Mouse (Mus musculus) left cerebral cortex, adult 18-20 months (tissue): ENCODE results near the gene Ccser1. TPM values are rescaled to one million over a fixed set of nuclear protein-coding genes. Genes with fewer than 3 reads are reported as not detected.
"Not testable (repeated sequence)": the region's sequence is repeated elsewhere in the genome, so short reads cannot be mapped to it uniquely, and the experiment has no call there.

ENCODE experiments used
- DNase-seq, 2 experiments: peaks; one replicate each; pipeline ENCODE4 v3.0.0; 2021 to 2022; ENCODE audit warnings: low spot score in 2 of 2, mixed read lengths in 1 of 2
- total RNA-seq, 2 experiments: library from RNA; stranded (reverse); gene quantifications; 2 replicates each; pipeline ENCODE4 v1.2.3; 2021

Ccser1 gene
- total RNA-seq, 2 experiments from 2014 or later = 29.7 to 30.9 TPM

DNA sequence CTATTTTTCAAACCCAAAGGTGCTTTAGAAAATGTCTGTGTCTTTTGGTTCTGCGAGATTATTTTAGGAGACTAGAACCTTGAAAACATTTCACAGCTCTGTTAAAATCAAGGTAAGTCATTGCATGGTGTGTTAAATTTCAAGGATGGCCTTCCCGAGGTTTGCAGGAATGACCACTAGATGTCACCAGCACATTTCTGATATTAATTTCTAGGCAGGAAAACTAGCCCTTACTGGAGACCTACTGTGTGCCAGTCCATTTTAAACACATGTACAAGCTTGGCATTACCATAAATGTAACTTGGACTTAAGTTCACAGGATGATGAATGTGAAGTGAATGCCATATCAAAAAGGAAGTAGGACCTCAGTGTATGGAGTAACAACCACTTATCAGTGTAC, 798.3 kb downstream of the Ccser1 start:
- DNase-seq = peak in 1 of 2 experiments; percentile 7

- no peak for DNase-seq
These were observed 834.2 kb downstream of the Ccser1 start for GRCm38 (mm10) chr6:62014374-62014773.

GRCm38 (mm10) chr6:62044454-62044853, 864.3 kb downstream of the Ccser1 start:
- DNase-seq = no peak

DNA sequence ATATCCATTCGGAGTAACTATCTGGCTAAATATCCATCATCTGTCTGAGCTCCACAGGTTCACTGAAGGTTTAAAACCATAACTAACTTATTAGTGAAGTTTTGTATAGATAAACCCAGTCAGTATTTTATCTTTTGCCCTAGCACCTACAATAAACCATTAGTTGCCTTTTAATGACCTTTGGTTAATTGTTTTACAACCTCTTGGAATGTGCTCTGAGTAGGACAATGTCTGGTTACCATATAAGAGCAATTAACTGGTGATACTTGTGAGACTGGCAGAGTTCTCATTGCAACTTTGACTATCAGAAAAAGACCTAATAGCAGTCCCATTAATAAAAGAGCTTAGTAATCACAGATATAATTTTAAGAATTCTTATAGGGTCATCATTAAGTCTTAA, 864.9 kb downstream of the Ccser1 start:
- not testable (repeated sequence) for DNase-seq

- no peak for DNase-seq
These were observed 875.2 kb downstream of the Ccser1 start for GRCm38 (mm10) chr6:62055276-62055675.

- DNase-seq = no peak
These were observed 886.4 kb downstream of the Ccser1 start for GRCm38 (mm10) chr6:62066363-62067023.

GRCm38 (mm10) chr6:62067024-62067380, 886.9 kb downstream of the Ccser1 start:
- DNase-seq = no peak

DNA sequence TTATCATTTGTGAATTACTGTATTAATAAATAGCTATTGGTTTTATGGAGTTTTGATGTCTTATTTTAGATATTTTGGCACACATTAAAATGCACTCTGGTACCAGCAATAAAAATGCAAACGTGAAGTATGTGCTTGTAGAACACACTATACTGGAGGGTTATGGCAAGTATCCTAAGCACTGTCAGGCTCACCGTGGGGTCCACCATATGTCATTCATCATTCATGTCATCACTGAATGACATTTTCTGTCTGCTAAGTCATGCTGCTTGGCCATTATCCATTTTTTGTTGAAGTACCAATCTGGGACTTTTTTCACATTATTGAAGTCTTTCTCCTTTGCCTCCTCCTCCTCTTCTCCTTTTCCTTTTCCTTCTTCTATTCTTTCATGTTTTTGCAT, 925.3 kb downstream of the Ccser1 start:
- DNase-seq = no peak

DNA sequence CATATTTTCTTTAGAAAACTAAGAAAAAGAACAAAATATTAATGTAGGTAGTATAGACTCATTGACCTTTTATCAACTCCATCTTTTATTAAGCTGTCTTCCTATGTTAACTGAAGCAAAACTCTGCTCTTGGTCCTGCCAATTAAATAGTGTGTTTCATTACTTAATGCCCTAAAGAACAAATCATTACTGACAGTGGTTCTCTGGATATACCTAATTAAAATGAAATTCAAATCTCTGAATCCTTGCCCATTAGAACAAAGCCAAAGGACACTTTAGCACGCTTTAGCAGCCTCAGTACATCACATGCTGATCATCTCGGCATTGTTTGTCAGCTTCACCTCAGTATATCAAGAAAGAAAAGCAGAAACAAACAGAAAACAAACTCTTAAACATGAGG, 952.4 kb downstream of the Ccser1 start:
- no peak for DNase-seq

DNA sequence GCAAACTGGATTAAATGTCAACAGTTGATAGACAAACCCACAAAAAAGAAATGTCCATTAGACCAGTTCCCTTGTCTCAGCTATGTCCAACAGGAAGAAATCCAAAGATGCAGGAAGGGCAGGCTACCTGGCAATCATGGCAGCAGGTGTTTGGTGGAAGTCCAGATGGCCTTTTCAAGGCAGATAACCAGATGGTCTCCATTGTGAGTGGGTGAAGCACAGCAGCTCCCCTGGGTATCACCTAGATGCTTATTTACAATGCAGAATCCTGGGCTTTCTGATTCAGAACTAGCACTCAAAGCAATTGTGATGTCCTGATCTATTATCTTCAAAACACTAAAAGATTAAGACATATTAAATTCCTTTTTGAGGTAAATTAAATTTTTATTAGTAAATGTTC, 980.2 kb downstream of the Ccser1 start:
- no peak for DNase-seq

DNA sequence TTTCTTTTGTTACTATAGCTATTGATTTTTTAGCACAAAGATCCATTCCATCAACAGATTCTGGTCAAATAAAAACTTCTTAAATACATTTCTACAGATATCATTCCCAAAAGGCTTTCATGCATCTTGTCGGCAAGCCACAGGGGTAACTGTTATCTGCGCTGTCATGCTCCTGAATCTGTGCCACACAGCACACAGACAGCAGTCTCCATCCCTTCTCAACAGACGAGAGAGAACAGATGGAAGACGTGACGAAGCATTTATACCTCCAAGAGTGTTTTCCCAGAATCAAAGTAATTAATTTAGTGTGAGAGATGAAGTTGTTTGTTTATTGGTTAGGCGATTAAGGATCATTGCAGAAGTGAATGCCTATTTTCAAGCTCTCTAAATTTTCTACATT, 982.5 kb downstream of the Ccser1 start:
- DNase-seq = peak in 1 of 2 experiments; percentile 13

GRCm38 (mm10) chr6:62163826-62164225, 983.7 kb downstream of the Ccser1 start:
- no peak for DNase-seq

- DNase-seq = peak; percentile 3 to 17
These were observed 1016.5 kb downstream of the Ccser1 start for GRCm38 (mm10) chr6:62196496-62197188.

DNA sequence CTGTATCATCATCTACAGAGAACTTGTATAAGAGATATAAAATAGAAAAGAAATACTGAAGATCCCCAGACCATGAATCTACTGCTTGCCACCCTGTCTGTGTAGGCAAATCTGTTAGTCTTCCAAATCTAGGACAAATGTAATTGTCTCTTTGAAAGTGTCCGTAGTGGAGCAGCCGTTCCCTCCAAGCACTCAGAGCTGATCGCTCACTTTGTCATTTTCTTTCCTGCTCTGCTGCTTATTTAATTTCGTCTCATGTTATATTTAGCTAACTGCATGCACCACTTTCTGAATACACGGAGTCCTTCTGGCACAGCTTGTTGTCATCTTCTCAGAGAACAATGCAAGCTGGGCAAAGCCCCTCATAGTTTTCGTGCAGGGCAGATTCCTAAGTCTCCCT, 1018.6 kb downstream of the Ccser1 start:
- peak in 1 of 2 experiments; percentile 25 for DNase-seq

- DNase-seq = no peak
These were observed 1024.9 kb downstream of the Ccser1 start for GRCm38 (mm10) chr6:62205013-62205412.

DNA sequence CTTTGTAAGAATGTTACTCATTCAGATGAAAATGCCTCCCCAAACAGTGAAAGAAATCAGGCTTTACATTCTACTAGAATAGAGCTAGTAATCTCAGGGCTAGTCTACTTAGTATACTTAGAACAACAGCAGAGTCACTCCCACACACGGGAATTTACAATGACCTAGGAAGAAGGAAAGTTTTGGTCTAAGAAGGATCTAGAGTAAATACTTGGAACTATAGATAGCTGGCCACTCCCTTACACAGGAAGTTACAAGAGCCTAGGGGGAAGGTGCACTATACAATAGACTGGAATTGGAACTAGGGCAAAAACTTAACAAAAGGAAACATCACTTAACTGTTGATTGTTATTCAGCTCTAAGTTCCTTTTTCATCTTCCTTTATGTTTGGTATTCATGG, 1041.7 kb downstream of the Ccser1 start:
- no peak for DNase-seq

- DNase-seq = no peak
These were observed 1083.8 kb downstream of the Ccser1 start for GRCm38 (mm10) chr6:62263899-62264298.

DNA sequence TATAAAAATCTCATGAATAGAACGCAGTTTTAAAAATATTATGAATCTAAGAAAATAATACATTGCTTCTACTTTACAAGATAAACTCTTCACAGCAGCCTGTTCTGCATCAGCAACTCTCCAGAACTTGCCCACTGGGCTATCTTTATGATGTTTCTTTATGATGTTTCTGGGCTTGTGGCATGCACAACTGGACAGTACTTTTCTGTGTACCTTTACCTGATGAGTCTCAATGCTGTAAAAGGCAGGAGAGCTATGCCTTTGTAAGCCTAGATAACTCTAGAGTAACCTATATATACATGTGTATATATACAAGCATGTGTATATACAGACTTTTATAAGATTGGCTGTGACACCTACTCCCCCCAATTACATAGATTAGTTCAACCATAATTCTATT, 1084.4 kb downstream of the Ccser1 start:
- DNase-seq = no peak

- DNase-seq = no peak
These were observed 1101.1 kb downstream of the Ccser1 start for GRCm38 (mm10) chr6:62281256-62281655.

GRCm38 (mm10) chr6:62301576-62302312, 1121.6 kb downstream of the Ccser1 start:
- no peak for DNase-seq

- no peak for DNase-seq
These were observed 1138.5 kb downstream of the Ccser1 start for GRCm38 (mm10) chr6:62318627-62319026.

DNA sequence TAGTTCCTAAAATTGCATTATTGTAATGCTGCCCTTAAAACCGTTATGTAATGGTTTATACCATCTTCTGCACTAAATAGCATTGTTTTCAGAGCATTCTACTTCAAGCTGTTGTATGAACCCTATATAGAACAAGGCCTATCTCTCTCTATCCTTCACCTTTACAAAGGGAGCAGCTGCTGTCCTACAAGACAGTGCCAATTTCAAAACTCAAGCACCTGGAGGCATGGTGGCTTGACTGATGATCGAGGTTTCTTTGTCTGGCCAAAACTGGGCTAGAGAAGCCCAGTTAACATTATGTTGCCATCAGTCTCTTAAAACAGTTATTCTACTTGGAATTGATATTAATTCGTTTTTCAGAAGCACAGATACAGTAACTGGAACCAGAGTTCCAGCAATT, 1160.2 kb downstream of the Ccser1 start:
- DNase-seq = no peak
